Mouse (Mus musculus) MEL (cell line): ENCODE data around the gene Esrra. TPM values are rescaled to one million over a fixed set of nuclear protein-coding genes. Genes with fewer than 3 reads are reported as not detected.
A peak's percentile ranks its signal among the peaks of the same experiment; 100 is the strongest.

Source experiments
- DNase-seq: peaks from one replicate; pipeline ENCODE4 v3.0.0; 2011; ENCODE audit warnings: low read depth, low spot score
- H3K27ac ChIP-seq: 2 replicates; pipeline ENCODE4 v1.5.1; 2012; ENCODE audit warnings: low read depth, mild to moderate bottlenecking, control low read depth, low read length, moderate library complexity; ENCODE audit not compliant: control insufficient read depth
- H3K27me3 ChIP-seq, 2 experiments: fragments of 150-350 bp in 1 of 2; sonication (generic) in 1 of 2; 2 replicates each; pipeline ENCODE4 v1.6.1; 2012; ENCODE audit warnings: low read length in 2 of 2, mild to moderate bottlenecking in 2 of 2, improper control_type of control experiment in 1 of 2, moderate library complexity in 1 of 2; ENCODE audit not compliant: insufficient read depth in 2 of 2, control insufficient read depth in 1 of 2
- H3K36me3 ChIP-seq, 2 experiments: 2 replicates each; pipeline ENCODE4 v1.6.1; 2012 to 2014; ENCODE audit warnings: low read length in 2 of 2, improper control_type of control experiment in 1 of 2, inconsistent platforms in 1 of 2, mild to moderate bottlenecking in 1 of 2; ENCODE audit not compliant: insufficient read depth in 2 of 2, control insufficient read depth in 1 of 2
- H3K4me1 ChIP-seq, 2 experiments: fragments of 150-350 bp in 1 of 2; sonication (generic) in 1 of 2; 2 replicates each; pipeline ENCODE4 v1.6.1; 2012; ENCODE audit warnings: low read length in 2 of 2, improper control_type of control experiment in 1 of 2, mild to moderate bottlenecking in 1 of 2; ENCODE audit not compliant: insufficient read depth in 2 of 2, control insufficient read depth in 1 of 2
- H3K4me3 ChIP-seq, 2 experiments: fragments of 150-350 bp in 1 of 2; sonication (generic) in 1 of 2; 2 replicates each; pipeline ENCODE4 v1.5.1; 2012; ENCODE audit warnings: low read depth in 2 of 2, low read length in 2 of 2, mild to moderate bottlenecking in 2 of 2, moderate library complexity in 2 of 2, control low read depth in 1 of 2, improper control_type of control experiment in 1 of 2; ENCODE audit not compliant: control insufficient read depth in 1 of 2, insufficient read depth in 1 of 2
- H3K79me2 ChIP-seq: 2 replicates; pipeline ENCODE4 v1.6.1; 2012; ENCODE audit warnings: mild to moderate bottlenecking, low read length, moderate library complexity; ENCODE audit not compliant: control insufficient read depth, poor library complexity, insufficient read depth
- H3K9ac ChIP-seq: 2 replicates; pipeline ENCODE4 v1.6.1; 2012; ENCODE audit warnings: low read depth, mild to moderate bottlenecking, control low read depth, low read length, moderate library complexity; ENCODE audit not compliant: control insufficient read depth, poor library complexity, severe bottlenecking
- H3K9me3 ChIP-seq: fragments of 150-350 bp; sonication (generic); replicated peaks from 2 replicates; pipeline ENCODE4 v1.6.1; 2012; ENCODE audit warnings: mild to moderate bottlenecking, low read length, improper control_type of control experiment, moderate library complexity; ENCODE audit not compliant: insufficient read depth
- CHD2 ChIP-seq: IDR thresholded peaks from 2 replicates; pipeline ENCODE4 v1.6.1; 2011; ENCODE audit warnings: low read length, improper control_type of control experiment
- ELF1 ChIP-seq: IDR thresholded peaks from 2 replicates; pipeline ENCODE4 v1.6.1; 2014; ENCODE audit warnings: low read depth, mild to moderate bottlenecking, inconsistent platforms, low read length, improper control_type of control experiment, moderate library complexity
- GABPA ChIP-seq: IDR thresholded peaks from 2 replicates; pipeline ENCODE4 v1.6.1; 2012; ENCODE audit warnings: low read depth, mild to moderate bottlenecking, inconsistent platforms, low read length, improper control_type of control experiment, moderate library complexity
- GATA1 ChIP-seq: IDR thresholded peaks from 2 replicates; pipeline ENCODE4 v1.6.1; 2011; ENCODE audit warnings: low read depth, low read length, improper control_type of control experiment
- JUND ChIP-seq: IDR thresholded peaks from 2 replicates; pipeline ENCODE4 v1.6.1; 2011; ENCODE audit warnings: low read depth, mild to moderate bottlenecking, improper control_type of control experiment, low read length
- KAT2A ChIP-seq: conservative IDR thresholded peaks from 2 replicates; pipeline ENCODE4 v1.6.1; 2012; ENCODE audit warnings: low read depth, low read length, improper control_type of control experiment, inconsistent platforms
- MAFK ChIP-seq: IDR thresholded peaks from 2 replicates; pipeline ENCODE4 v1.6.1; 2011; ENCODE audit warnings: low read depth, mild to moderate bottlenecking, low read length, improper control_type of control experiment, borderline replicate concordance
- MAZ ChIP-seq: IDR thresholded peaks from 2 replicates; pipeline ENCODE4 v1.6.1; 2012; ENCODE audit warnings: low read depth, mild to moderate bottlenecking, inconsistent platforms, low read length, improper control_type of control experiment
- MEF2A ChIP-seq: IDR thresholded peaks from 2 replicates; pipeline ENCODE4 v1.6.1; 2014; ENCODE audit warnings: low read depth, mild to moderate bottlenecking, inconsistent platforms, low read length, improper control_type of control experiment; ENCODE audit not compliant: poor library complexity, insufficient replicate concordance, severe bottlenecking; ENCODE audit errors: extremely low read depth
- MXI1 ChIP-seq: IDR thresholded peaks from 2 replicates; pipeline ENCODE4 v1.6.1; 2011; ENCODE audit warnings: mild to moderate bottlenecking, low read depth, low read length, improper control_type of control experiment
- MYB ChIP-seq: IDR thresholded peaks from 2 replicates; pipeline ENCODE4 v1.6.1; 2011; ENCODE audit warnings: mild to moderate bottlenecking, low read depth, low read length, improper control_type of control experiment
- MYC ChIP-seq: IDR thresholded peaks from 2 replicates; pipeline ENCODE4 v1.6.1; 2011; ENCODE audit warnings: low read depth, mild to moderate bottlenecking, low read length, improper control_type of control experiment, moderate library complexity
- NRF1 ChIP-seq: IDR thresholded peaks from 2 replicates; pipeline ENCODE4 v1.6.1; 2014; ENCODE audit warnings: low read depth, mild to moderate bottlenecking, inconsistent platforms, low read length, improper control_type of control experiment, moderate library complexity; ENCODE audit not compliant: poor library complexity, insufficient read depth, severe bottlenecking
- RAD21 ChIP-seq: IDR thresholded peaks from 2 replicates; pipeline ENCODE4 v1.6.1; 2011; ENCODE audit warnings: mild to moderate bottlenecking, low read depth, low read length, improper control_type of control experiment
- RCOR1 ChIP-seq: IDR thresholded peaks from 2 replicates; pipeline ENCODE4 v1.6.1; 2012; ENCODE audit warnings: low read depth, mild to moderate bottlenecking, inconsistent platforms, low read length, improper control_type of control experiment
- SIN3A ChIP-seq: IDR thresholded peaks from 2 replicates; pipeline ENCODE4 v1.6.1; 2012; ENCODE audit warnings: low read length, improper control_type of control experiment, inconsistent platforms
- TBP ChIP-seq: IDR thresholded peaks from 2 replicates; pipeline ENCODE4 v1.8.0; 2011; ENCODE audit warnings: low read depth, low read length, improper control_type of control experiment
- TCF12 ChIP-seq: IDR thresholded peaks from 2 replicates; pipeline ENCODE4 v1.6.1; 2014; ENCODE audit warnings: low read depth, mild to moderate bottlenecking, inconsistent platforms, low read length, improper control_type of control experiment, moderate library complexity
- UBTF ChIP-seq: IDR thresholded peaks from 2 replicates; pipeline ENCODE4 v1.6.1; 2012; ENCODE audit warnings: low read depth, mild to moderate bottlenecking, inconsistent platforms, low read length, improper control_type of control experiment, moderate library complexity, borderline replicate concordance; ENCODE audit not compliant: insufficient read depth
- ZNF384 ChIP-seq: IDR thresholded peaks from 2 replicates; pipeline ENCODE4 v1.6.1; 2012; ENCODE audit warnings: low read depth, mild to moderate bottlenecking, inconsistent platforms, low read length, improper control_type of control experiment
- polyA plus RNA-seq, 2 experiments: library from polyadenylated mRNA; stranded (reverse) in 1 of 2; unstranded in 1 of 2; fragments of >175 nt in 1 of 2; fragments of >200 nt in 1 of 2; gene quantifications; 2 replicates each; pipeline versions ENCODE4 v1.2.1 to v1.2.4; 2012; ENCODE audit warnings: low replicate concordance in 2 of 2, low read depth in 1 of 2; ENCODE audit not compliant: insufficient read length in 2 of 2, insufficient read depth in 1 of 2, missing spikeins in 1 of 2
- total RNA-seq: library from RNA; depleted of rRNA; stranded (reverse); fragments of 300-350 nt; gene quantifications from 2 replicates; pipeline ENCODE4 v1.2.3, GENCODE M21; 2012

The Esrra gene
- total and polyA plus RNA-seq, 3 experiments, result 32.5 to 40.9 TPM; not detected in 1

DNA sequence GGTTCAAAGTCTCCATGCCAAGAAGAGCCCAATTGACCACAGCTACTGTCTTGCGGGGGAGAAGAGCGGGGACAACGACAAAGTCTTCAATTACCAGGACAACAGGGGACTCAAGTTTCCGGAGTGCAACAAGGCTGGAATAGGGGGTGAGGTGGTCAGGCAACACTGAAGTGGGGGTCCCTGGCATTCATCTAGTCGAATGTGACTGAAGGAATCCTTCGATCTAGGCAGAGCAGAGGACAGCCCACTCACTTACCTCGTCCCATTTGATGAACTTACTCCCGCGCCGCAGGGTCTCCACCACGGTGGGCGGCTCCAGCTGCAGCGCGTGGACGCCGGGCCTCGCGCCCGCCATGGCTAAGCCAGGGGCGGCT lies 47.7 kb upstream of the Esrra start:
- H3K36me3 ChIP-seq, result peaks cover 0 to 18% of the 10 kb centered on the region in 2 experiments; a peak in 2 of 4 replicates
- H3K4me1 ChIP-seq, result peaks cover 4 to 40% of the 10 kb centered on the region in 2 experiments
- H3K4me3 ChIP-seq, result peak overlapping the region; percentile 49 to 75
- peak overlapping the region; percentile 59 for H3K9ac ChIP-seq
- H3K79me2 ChIP-seq, result no peaks in the 10 kb centered on the region; the same call in 1 of the 2 replicates
- no peaks in the 10 kb centered on the region for H3K9me3 ChIP-seq
- H3K27me3 ChIP-seq, result no peaks in the 10 kb centered on the region
- TF ChIP-seq UBTF, result no peak
- no peak for TF ChIP-seq CHD2
- no peak for TF ChIP-seq KAT2A
- no peak for TF ChIP-seq MEF2A
- TF ChIP-seq GABPA, result no peak
- no peak for TF ChIP-seq JUND
- no peak for TF ChIP-seq MYC
- no peak for TF ChIP-seq RAD21
- TF ChIP-seq TBP, result no peak
- no peak for TF ChIP-seq MYB
- no peak for TF ChIP-seq TCF12
- TF ChIP-seq RCOR1, result no peak
- no peak for TF ChIP-seq ELF1
- TF ChIP-seq MAFK, result no peak
- no peak for TF ChIP-seq NRF1
- TF ChIP-seq SIN3A, result no peak
- no peak overlapping the region for H3K27ac ChIP-seq
- peak; percentile 60 for DNase-seq

DNA sequence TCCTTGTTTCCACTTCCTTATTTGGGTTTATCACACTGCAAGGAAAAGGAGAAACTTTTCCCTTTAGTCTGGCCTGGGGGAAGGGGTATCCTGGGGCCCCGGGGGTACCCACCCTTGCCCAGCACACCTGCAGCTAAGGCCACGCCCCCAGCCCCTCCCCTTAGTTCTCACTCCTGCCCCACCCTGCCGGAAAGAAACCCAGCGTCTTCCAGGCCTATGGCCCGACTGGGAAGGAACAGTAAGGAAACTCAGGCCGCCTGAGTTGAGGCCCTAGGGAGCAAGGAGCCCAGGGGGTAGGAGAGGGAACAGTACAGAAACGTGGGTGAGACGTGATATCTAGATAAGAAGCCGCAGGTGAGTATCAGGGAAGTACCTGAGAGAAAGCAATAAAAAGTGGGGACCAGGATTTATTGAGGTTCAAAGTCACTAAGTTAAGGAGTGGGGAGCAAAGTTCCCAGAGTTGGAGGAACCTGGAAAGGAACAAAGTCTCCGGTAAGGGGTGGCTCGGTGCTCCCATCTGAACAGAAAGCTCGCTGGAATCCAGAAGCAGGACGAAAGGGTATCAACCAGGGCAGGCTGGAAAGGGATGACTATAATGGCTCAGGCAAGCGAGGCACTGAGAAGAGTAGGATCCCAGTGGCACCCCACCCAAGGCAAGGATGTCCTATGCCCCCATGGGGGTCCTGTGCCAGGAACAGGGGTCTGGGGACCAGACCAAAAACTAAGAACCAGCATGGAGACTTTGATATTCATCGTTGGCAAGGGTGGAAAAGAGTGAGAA lies 47.1 kb upstream of the Esrra start:
- peaks cover 4 to 40% of the 10 kb centered on the region in 2 experiments for H3K4me1 ChIP-seq
- DNase-seq, result peak; percentile 42
- TF ChIP-seq GATA1 (no peak), ZNF384 (no peak), MAZ (peak; percentile 40; the same call in 1 of the 2 replicates), MXI1 (0 out of 2 replicates have a peak, but pooled peaks have one; percentile 2), KAT2A (no peak)

More for the DNA sequence above, 47.1 kb upstream of the Esrra start:
- H3K9me3 ChIP-seq, result no peaks in the 10 kb centered on the region
- no peaks in the 10 kb centered on the region for H3K27me3 ChIP-seq
- no peak overlapping the region for H3K27ac ChIP-seq
- peak overlapping the region; percentile 49 to 75 for H3K4me3 ChIP-seq
- peaks cover 0 to 18% of the 10 kb centered on the region in 2 experiments; a peak in 2 of 4 replicates for H3K36me3 ChIP-seq
- no peaks in the 10 kb centered on the region; the same call in 1 of the 2 replicates for H3K79me2 ChIP-seq
- H3K9ac ChIP-seq, result peak overlapping the region; percentile 59
